Mouse (Mus musculus): Measurements from ENCODE around the gene Olfr930. TPM values are rescaled to one million over a fixed set of nuclear protein-coding genes. Genes with fewer than 3 reads are reported as not detected.

Gene Olfr930
- polyA plus RNA-seq (2012; rRNA removed): not detected in 2 replicates

GRCm38 (mm10) chr9:38929509-38929908 lies at the start of gene Olfr930:
Olfr930 (plus strand) TSS chr9:38929809.
- no peaks in the 10 kb centered on the region for H3K4me1 ChIP-seq (ENCODE audit: control insufficient read depth, insufficient read depth, low read length)
- no peak for DNase-seq
- H3K4me3 ChIP-seq (replicated peaks; ENCODE audit: extremely low read depth, low read depth, low read length): no peak within 1 kb of the TSS

DNA sequence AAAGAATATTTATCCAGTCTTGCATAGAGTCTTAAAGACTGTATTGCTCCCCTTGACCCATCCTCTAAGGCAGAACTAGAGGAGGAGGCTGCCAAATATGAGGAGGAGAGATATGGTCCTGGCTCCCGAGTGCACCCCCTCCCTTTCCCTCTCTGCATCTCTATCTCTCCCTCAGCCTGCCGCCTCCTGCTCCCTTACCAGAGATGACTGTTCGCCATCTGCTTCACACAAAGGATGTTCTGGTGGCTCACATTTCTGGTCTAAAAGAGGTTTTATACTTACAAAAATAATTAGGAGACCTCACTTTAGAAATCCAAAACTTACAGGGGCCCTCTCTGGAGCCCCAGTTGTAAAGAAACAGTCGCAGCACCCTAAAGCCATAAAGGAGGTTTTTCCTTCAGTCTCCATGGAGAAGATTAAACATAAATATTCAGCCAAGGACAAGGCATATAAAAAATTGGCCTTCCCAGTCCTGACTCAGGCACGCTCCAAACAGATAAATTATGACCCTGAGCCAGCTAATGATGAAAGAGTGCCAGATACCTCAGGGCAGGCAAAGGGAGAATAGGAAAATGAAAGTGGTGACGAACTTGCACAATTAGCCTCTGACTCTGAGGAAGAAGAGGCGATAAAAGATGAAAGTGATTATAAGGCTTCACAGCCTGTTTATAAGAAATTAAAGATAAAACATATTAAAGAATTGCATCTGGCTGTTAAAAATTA lies 24.0 kb downstream of the Olfr930 start:
- no peak for TF ChIP-seq POLR2A (IDR thresholded peaks at IDR 0.05; ENCODE audit: borderline replicate concordance, extremely low read depth, low read depth, low read length)
- no peak for TF ChIP-seq CTCF (IDR thresholded peaks at IDR 0.05; ENCODE audit: insufficient read depth, low read length)
- DNase-seq: no peak
- 63% methylated on average over 7 of the region's 7 CpGs for WGBS
- Histone ChIP-seq H3K4me3 (replicated peaks; ENCODE audit: extremely low read depth, low read depth, low read length) (no peak overlapping the region), H3K4me1 (ENCODE audit: control insufficient read depth, insufficient read depth, low read length) (no peaks in the 10 kb centered on the region)

More at GRCm38 (mm10) chr9:38929509-38929908, at the start of gene Olfr930:
- TF ChIP-seq CTCF (IDR thresholded peaks at IDR 0.05; ENCODE audit: insufficient read depth, low read length) (no peak), POLR2A (IDR thresholded peaks at IDR 0.05; ENCODE audit: borderline replicate concordance, extremely low read depth, low read depth, low read length) (no peak)

- WGBS: 68% methylated on average over 4 of the region's 4 CpGs
- Histone ChIP-seq H3K4me1 (ENCODE audit: control insufficient read depth, insufficient read depth, low read length) (no peaks in the 10 kb centered on the region), H3K4me3 (replicated peaks; ENCODE audit: extremely low read depth, low read depth, low read length) (no peak overlapping the region)
- TF ChIP-seq POLR2A (IDR thresholded peaks at IDR 0.05; ENCODE audit: borderline replicate concordance, extremely low read depth, low read depth, low read length) (no peak), CTCF (IDR thresholded peaks at IDR 0.05; ENCODE audit: insufficient read depth, low read length) (no peak)
- DNase-seq: no peak
Measured at GRCm38 (mm10) chr9:38954124-38954416, 24.5 kb downstream of the Olfr930 start.

- Histone ChIP-seq H3K4me1 (ENCODE audit: control insufficient read depth, insufficient read depth, low read length) (no peaks in the 10 kb centered on the region), H3K4me3 (replicated peaks; ENCODE audit: extremely low read depth, low read depth, low read length) (no peak within 1 kb of the TSS)
- no peak for TF ChIP-seq CTCF (IDR thresholded peaks at IDR 0.05; ENCODE audit: insufficient read depth, low read length)
- no peak for TF ChIP-seq POLR2A (IDR thresholded peaks at IDR 0.05; ENCODE audit: borderline replicate concordance, extremely low read depth, low read depth, low read length)
- 73% methylated on average over 4 of the region's 4 CpGs for WGBS
- DNase-seq: no peak
Measured at GRCm38 (mm10) chr9:38972013-38972412, 42.4 kb downstream of the Olfr930 start, which contains the start of gene Olfr933. Olfr933 (plus strand) TSS chr9:38972313.

Other genes with a start within 250 kb of the Olfr930 start
- gene Olfr919, start 226.1 kb upstream of the Olfr930 start, polyA plus RNA-seq (2012; rRNA removed): not detected in 2 replicates
- 17.2 and 22.8 TPM in 2 replicates for gene Vwa5a, start 211.5 kb upstream of the Olfr930 start, polyA plus RNA-seq (2012; rRNA removed)
- gene Olfr920, start 177.5 kb upstream of the Olfr930 start, polyA plus RNA-seq (2012; rRNA removed): 0.17 and 0.25 TPM in 2 replicates
- gene Olfr921, start 156.7 kb upstream of the Olfr930 start, polyA plus RNA-seq (2012; rRNA removed): 0.13 TPM in 1 of 2 replicates, not detected in the other
- not detected in 2 replicates for gene Olfr922, start 115.2 kb upstream of the Olfr930 start, polyA plus RNA-seq (2012; rRNA removed)
- not detected in 2 replicates for gene Olfr923, start 103.3 kb upstream of the Olfr930 start, polyA plus RNA-seq (2012; rRNA removed)
- gene Olfr924, start 85.4 kb upstream of the Olfr930 start, polyA plus RNA-seq (2012; rRNA removed): not detected in 2 replicates
- not detected in 2 replicates for gene Olfr26, start 74.7 kb upstream of the Olfr930 start, polyA plus RNA-seq (2012; rRNA removed)
- not detected in 2 replicates for gene Olfr926, start 52.7 kb upstream of the Olfr930 start, polyA plus RNA-seq (2012; rRNA removed)
- gene Olfr933, start 42.5 kb downstream of the Olfr930 start, polyA plus RNA-seq (2012; rRNA removed): not detected in 2 replicates
- not detected in 2 replicates for gene Olfr934, start 58.5 kb downstream of the Olfr930 start, polyA plus RNA-seq (2012; rRNA removed)
- gene Olfr935, start 69.9 kb downstream of the Olfr930 start, polyA plus RNA-seq (2012; rRNA removed): not detected in 2 replicates
- not detected in 2 replicates for gene Olfr146, start 93.6 kb downstream of the Olfr930 start, polyA plus RNA-seq (2012; rRNA removed)
- not detected in 2 replicates for gene Olfr937, start 135.1 kb downstream of the Olfr930 start, polyA plus RNA-seq (2012; rRNA removed)
- not detected in 2 replicates for gene Olfr938, start 149.1 kb downstream of the Olfr930 start, polyA plus RNA-seq (2012; rRNA removed)
- not detected in 2 replicates for gene Olfr27, start 198.3 kb downstream of the Olfr930 start, polyA plus RNA-seq (2012; rRNA removed)
- not detected in 2 replicates for gene Olfr943, start 236.5 kb downstream of the Olfr930 start, polyA plus RNA-seq (2012; rRNA removed)